ENCODE assay signal across 8 mouse cellular contexts in genomic region chr7:109613531-109614021, GRCm38 (mm10).
DNase-seq lines count a peak whose midpoint lies in the region; ATAC-seq and TF ChIP-seq lines count a peak whose summit lies in the region.

No protein-coding gene starts in this region.

- no peak for TF ChIP-seq CTCF in midbrain, postnatal 0 days (IDR thresholded peaks at IDR 0.05)

- H3K27me3 ChIP-seq in midbrain, embryonic 15.5 days (replicated peaks), result no peaks in the 10 kb centered on the region
- no peaks in the 10 kb centered on the region for H3K27me3 ChIP-seq in midbrain, postnatal 0 days (ENCODE audit: insufficient read depth, low read length)
- H3K27me3 ChIP-seq in kidney, embryonic 14.5 days (ENCODE audit: control insufficient read depth, insufficient read depth, low read length), result no peaks in the 10 kb centered on the region

- no peak overlapping the region for H3K9ac ChIP-seq in midbrain, embryonic 15.5 days
- H3K9ac ChIP-seq in midbrain, postnatal 0 days (replicated peaks; ENCODE audit: low read length, poor library complexity, severe bottlenecking), result no peak overlapping the region
- no peak overlapping the region for H3K9ac ChIP-seq in kidney, embryonic 14.5 days (ENCODE audit: low read depth, low read length)

- 57% methylated on average over 5 of the region's 5 CpGs for WGBS in midbrain, embryonic 15.5 days
- WGBS in midbrain, postnatal 0 days, result 62% methylated on average over 5 of the region's 5 CpGs
- 42% methylated on average over 5 of the region's 5 CpGs for WGBS in kidney, embryonic 14.5 days

- H3K9me3 ChIP-seq in midbrain, embryonic 15.5 days, result no peaks in the 10 kb centered on the region
- no peaks in the 10 kb centered on the region for H3K9me3 ChIP-seq in midbrain, postnatal 0 days (ENCODE audit: low read length)
- no peaks in the 10 kb centered on the region for H3K9me3 ChIP-seq in kidney, embryonic 14.5 days (ENCODE audit: control insufficient read depth, low read length)

- H3K4me3 ChIP-seq in midbrain, embryonic 15.5 days, result no peak overlapping the region
- H3K4me3 ChIP-seq in midbrain, postnatal 0 days (ENCODE audit: low read depth, low read length), result no peak overlapping the region
- no peak overlapping the region for H3K4me3 ChIP-seq in kidney, embryonic 14.5 days (ENCODE audit: low read length)

- DNase-seq in midbrain, postnatal 0 days (ENCODE audit: low spot score), result no peak
- DNase-seq in forelimb bud, embryonic 11.5 days (ENCODE audit: low read depth, low spot score), result peak; percentile 26
- DNase-seq in retina, postnatal 1 day, result peak; percentile 67
- no peak for DNase-seq in thymus, postnatal 14 days
- no peak for DNase-seq in thymus, postnatal 10 days (ENCODE audit: low spot score in 2 of 2)
- DNase-seq in right cerebral cortex, postnatal 10 days (ENCODE audit: low spot score in 2 of 2), result no peak

- ATAC-seq in midbrain, embryonic 15.5 days (replicated peaks), result no peak
- no peak for ATAC-seq in midbrain, postnatal 0 days (ENCODE audit: low FRiP score)
- 0 out of 2 replicates have a peak, but pooled peaks have one; percentile 26 for ATAC-seq in kidney, embryonic 14.5 days (ENCODE audit: low FRiP score, low TSS enrichment)

- no peak overlapping the region for H3K27ac ChIP-seq in midbrain, embryonic 15.5 days
- H3K27ac ChIP-seq in midbrain, postnatal 0 days (ENCODE audit: low read depth, low read length), result no peak overlapping the region
- no peak overlapping the region for H3K27ac ChIP-seq in kidney, embryonic 14.5 days (ENCODE audit: low read depth, low read length)

- H3K36me3 ChIP-seq in midbrain, embryonic 15.5 days (replicated peaks), result no peaks in the 10 kb centered on the region
- no peaks in the 10 kb centered on the region for H3K36me3 ChIP-seq in midbrain, postnatal 0 days (ENCODE audit: insufficient read depth, low read length)
- no peaks in the 10 kb centered on the region for H3K36me3 ChIP-seq in kidney, embryonic 14.5 days (ENCODE audit: control insufficient read depth, insufficient read depth, low read length)

- peak overlapping the region; percentile 15; the same call in 1 of the 2 replicates for H3K4me2 ChIP-seq in midbrain, embryonic 15.5 days
- no peak overlapping the region; the same call in 1 of the 2 replicates for H3K4me2 ChIP-seq in midbrain, postnatal 0 days (ENCODE audit: low read depth, low read length, poor library complexity, severe bottlenecking)
- H3K4me2 ChIP-seq in kidney, embryonic 14.5 days (replicated peaks; ENCODE audit: low read depth, low read length), result peak overlapping the region; percentile 0; the same call in 1 of the 2 replicates

- H3K4me1 ChIP-seq in midbrain, embryonic 15.5 days, result peaks cover 40% of the 10 kb centered on the region
- H3K4me1 ChIP-seq in midbrain, postnatal 0 days (ENCODE audit: insufficient read depth, low read length), result peaks cover 15% of the 10 kb centered on the region; the same call in 1 of the 2 replicates
- H3K4me1 ChIP-seq in kidney, embryonic 14.5 days (ENCODE audit: control insufficient read depth, insufficient read depth, low read length), result peaks cover 32% of the 10 kb centered on the region

Comparison
In these comparisons a context has a peak if more than half of its experiments do, and no peak if none do; other contexts are left out.
1. DNase-seq: peak in forelimb bud, embryonic 11.5 days (single experiment) and retina, postnatal 1 day (single experiment); none in midbrain, postnatal 0 days (single experiment), thymus, postnatal 14 days (single experiment), thymus, postnatal 10 days (0 of 2) and right cerebral cortex, postnatal 10 days (0 of 2).